Mouse (Mus musculus) heart, postnatal 25 days (tissue): ENCODE data around the gene Pnrc1. TPM values are rescaled to one million over a fixed set of nuclear protein-coding genes. Genes with fewer than 3 reads are reported as not detected.
A peak's percentile ranks its signal among the peaks of the same experiment; 100 is the strongest.
"Not testable (repeated sequence)": the region's sequence is repeated elsewhere in the genome, so short reads cannot be mapped to it uniquely, and the experiment has no call there.

Experiments used
- DNase-seq: peaks from one replicate; pipeline ENCODE4 v3.0.0; 2022; ENCODE audit warnings: low spot score
- intact Hi-C: fragments of 180-260 bp; cut with DNase I; formaldehyde crosslinking; loops from one replicate; pipeline ENCODE4 v1.15.1; 2025
- total RNA-seq, 2 experiments: library from RNA; stranded (reverse); gene quantifications; 2 replicates each; pipeline ENCODE4 v1.2.3; 2021

Pnrc1 gene
- total RNA-seq: 100 to 1,000 TPM; 126 to 127 TPM

DNA sequence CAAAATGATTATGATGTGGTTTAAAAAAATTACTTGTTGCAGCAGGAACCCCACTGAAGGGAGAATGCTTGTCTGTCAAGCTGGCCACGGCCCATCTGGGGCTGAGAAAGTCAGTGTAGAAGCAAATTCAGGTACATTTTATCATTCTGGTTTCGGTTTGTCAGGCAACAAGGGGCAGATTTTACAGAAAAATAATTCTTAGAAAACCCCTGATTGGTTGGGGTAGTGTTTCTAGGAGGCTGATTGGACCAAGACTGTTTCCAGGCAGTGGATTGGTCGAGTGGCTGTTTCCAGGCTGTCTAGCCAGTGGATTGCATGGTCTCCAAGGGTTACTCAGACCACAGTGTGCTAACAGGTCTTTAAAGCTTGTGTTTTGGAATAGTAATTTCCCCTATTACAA lies at the start of gene Pnrc1:
TSS of gene Pnrc1 (minus strand) at position 162 of the 400 bp plus-strand sequence.
- DNase-seq: peak; percentile 38
- intact Hi-C loops: no loop called here

DNA sequence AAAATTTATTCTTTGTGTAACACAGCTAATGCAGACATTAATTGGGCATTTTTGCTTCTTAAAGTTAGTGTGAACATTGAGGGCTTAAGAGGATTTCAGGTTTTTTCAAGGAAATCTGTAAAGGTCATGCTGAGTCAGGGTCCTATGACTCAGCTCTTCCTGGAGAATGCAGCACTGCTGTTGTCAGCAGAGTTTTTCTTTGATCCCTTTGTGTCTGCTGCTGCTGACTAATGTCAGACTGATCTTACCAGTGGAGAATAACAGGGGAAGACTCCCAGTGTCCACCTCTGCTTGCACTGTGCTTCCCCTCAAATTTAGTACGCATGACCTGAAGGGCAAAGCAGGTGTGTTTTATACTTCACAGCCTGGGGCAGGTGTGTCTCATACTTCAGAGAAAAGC lies 48.0 kb upstream of the Pnrc1 start:
- intact Hi-C loops: no loop called here
- no peak for DNase-seq

DNA sequence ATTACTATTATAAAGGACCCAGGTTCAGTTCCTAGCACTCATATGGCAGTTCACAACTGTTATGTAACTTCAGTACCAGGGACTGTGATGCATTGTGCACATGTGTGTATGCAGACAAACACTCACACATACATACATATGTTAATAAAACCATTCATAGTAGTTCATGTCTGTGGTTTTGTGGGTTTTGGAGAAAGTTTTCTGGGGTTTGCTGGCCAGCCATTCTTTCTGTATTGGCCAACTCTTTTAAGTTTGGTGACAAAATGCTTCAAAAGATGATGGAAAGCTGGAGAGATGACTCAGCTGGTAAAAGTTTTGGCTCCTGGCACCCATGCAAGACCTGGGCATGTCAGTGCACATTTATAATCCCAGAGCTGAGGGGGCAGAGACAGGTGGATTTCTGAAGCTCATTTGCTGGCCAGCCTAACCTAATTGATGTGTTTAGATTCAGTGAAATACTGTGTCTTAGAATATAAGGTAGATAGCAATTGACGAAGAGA lies 43.0 kb upstream of the Pnrc1 start:
- no peak for DNase-seq
- intact Hi-C loops: no loop called here

DNA sequence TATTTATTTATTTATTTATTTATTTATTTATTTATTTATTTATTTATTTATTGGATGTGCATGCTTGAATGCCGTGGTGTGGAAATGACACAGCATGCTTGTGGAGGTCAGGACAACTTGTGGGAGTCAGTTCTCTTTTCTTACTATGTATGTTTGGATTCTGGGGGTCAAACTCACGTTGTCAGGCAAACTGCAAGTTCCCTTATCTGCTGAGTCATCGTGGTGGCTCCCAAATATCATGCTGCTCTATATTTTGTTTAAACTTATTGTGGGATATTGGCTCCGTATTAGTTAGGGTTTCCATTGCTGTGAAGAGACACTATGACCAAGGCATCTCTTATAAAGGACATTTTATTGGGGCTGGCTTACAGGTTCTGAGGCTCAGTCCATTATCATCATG lies 41.2 kb upstream of the Pnrc1 start:
- DNase-seq: no peak
- intact Hi-C loops: no loop called here

DNA sequence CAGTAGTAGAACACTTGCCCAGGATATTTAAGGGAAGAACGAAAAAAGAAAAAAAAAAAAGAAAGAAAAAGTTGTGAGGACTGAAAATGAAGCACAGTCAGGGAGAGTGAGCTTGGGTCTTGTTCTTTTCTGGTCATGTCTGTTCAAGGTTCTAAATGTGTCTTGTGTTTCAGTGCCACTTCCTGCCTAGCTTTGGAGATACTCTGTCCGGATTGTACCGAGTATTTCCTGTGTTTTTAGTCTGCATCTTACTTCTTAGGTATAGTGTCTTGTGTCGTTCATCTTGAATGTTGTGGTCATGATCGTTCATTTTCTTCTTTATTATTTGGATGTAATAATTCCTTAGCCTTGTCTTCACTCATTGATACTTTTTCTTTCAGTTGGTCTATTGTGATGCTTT lies 25.9 kb upstream of the Pnrc1 start:
- intact Hi-C loops: no loop called here
- DNase-seq: no peak

DNA sequence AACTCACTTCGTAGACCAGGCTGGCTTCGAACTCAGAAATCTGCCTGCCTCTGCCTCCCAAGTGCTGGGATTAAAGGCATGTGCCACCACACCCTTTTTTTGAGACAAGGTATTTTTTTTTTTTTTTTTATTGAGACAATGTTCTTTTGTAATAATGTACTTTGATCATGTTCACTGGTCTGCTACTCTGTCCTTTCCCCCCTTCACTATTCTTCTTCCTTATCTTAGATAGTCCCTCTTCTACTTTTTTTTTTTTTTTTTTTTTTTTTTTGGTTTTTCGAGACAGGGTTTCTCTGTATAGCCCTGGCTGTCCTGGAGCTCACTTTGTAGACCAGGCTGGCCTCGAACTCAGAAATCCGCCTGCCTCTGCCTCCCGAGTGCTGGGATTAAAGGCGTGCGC lies 24.2 kb upstream of the Pnrc1 start:
- DNase-seq, intact Hi-C loops: not testable (repeated sequence)

DNA sequence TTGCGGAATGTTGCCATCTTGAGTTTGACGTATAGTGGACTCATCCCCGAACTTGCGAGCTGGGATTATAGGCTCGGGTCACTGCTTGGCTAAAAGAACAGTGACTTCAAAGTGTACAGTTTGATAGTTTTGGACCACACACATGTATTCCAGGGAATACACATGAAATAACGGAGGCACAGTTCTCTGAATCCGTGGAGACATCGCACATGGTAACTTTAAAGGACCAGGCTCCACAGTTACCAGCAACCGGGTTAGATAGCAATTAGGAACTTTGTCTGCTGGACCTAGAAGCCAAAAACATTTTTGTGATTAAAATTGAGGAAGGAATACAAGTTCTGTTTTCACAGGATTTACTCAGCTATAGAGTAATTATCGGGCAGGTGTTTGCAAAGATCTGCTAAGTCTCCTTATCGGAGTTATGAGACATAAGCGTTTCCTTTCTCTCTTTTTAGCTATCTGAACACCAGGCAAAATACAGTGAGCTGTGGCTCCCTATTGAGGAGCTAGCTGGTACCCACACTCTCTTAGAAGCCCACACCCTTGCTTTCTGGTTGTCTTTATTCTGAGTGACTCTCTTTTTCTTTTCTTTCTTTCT lies 21.0 kb upstream of the Pnrc1 start:
- DNase-seq: no peak
- intact Hi-C loops: no loop called here

DNA sequence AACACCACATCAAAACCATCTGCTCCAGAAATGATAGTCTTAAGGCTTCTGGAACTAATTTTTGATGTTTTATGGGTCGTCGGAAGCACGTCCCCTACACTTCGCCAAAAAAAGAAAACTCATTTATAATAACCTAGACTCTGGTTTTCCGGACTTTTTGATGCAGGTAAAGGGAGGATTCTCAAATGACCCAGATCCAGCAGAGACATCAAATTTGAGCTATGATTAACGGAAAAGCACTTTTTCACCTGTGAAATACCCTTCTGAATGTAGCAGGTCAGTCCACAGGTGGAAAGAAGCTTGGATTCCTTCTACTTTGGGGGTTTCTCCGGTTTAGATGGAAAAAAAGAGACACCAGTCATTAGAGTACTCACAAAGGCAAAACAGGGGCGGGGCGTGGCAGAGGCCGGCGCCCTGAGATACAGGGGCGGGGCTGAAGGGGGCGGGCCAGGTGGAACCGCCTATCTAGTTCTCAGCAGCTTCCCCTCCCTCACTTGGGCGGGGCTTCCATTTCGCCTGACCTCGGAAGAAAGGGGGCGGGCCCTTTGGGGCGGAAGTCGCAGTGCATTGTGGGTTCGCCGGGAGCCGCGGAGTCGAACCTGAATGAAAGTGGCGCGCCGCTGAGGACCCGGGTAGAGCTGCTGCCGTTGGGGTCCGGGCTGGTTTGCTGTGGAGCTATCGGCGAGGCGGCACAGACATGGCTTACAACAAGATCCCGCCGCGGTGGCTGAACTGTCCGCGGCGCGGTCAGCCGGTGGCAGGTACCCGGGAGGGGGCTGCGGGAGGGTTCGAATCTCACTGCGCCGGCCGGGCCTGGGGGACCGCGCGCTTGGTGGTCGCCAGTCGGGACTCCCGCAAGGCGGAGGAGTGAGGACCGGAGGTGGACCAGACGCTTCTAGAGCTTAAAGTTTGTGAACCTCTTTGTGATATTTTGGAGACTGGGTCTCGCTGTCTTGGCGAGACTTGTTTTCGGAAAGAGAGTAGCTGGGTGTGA lies 20.1 kb upstream of the Pnrc1 start, which contains the start of gene Rngtt:
TSS of gene Rngtt (plus strand) at position 548 of the 994 bp plus-strand sequence.
- intact Hi-C loops: no loop called here
- peak; percentile 91 for DNase-seq

DNA sequence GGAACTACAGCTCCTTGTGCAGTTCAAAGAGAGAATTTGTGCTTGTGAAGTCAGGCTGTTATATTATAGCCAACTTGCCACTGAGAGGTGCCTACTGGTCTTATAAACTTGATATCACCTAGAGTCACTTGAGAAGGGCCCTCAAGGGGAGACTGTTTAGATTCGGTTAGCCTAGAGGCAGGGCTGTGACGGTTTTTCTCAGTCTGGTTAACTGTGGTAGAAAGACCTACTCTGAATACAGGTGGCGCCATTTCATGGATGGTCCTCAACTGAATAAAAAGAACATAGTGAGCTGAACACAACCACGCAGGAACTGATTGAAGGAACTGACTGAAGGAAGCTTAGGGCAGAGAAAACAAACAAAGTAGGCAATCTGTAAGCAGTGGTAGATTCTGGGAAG lies 17.2 kb upstream of the Pnrc1 start:
- no peak for DNase-seq
- intact Hi-C loops: no loop called here

DNA sequence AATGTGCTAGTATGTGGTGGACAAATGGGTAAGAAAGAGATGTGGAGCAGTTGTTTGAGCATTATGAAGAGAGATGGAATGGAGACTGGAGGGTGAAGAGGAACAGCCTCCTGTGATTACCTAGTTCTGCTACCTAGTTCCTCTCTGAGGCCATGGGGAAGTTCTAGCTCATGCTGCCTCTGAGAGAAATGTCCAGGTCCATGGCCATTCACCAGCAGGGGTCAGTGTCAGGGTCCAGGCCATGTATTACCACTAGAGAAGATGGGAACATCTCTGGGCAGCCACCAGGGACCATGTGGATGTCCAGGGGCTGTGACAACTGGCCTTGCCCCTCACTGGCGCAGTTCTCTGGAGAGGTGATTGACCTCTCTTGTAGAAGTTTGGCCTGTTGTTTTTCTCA lies 13.1 kb upstream of the Pnrc1 start:
- intact Hi-C loops: no loop called here
- DNase-seq: no peak

DNA sequence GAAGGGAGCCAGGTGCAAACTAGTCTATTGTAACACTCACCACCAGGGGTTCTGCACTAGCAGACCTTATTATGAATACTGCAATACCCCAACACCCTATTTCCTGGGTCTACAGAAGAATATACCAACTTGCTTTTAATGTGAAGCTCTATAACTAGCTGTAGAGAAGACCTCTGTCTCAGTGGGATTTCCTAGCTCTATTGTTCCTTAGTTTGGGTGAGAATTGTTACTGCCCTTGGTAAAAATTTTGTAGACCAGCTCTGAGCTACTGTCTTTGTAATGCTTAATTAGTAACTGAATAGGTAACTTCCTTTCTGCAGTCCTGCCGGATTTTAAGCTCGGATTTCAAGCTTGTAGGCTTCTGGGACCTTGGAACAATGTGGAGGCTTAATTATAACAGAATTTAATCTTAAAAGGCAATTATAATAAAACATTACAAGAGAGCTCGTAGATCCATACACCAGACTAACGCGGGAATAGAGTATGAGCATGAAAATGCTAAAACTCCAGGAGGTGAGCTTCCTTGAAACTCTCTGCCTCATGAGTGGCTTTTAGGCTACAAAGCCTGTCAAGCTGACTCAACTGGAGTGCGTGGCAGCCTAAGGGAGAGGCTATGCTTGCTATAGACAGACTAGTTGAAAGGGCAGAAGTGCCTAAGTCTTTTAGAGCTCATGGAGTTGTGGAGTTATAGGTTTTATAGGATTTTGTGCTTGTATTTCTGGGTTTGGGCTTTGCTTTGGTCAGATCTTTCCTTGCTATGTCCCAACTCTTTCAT lies 11.1 kb upstream of the Pnrc1 start:
- DNase-seq, intact Hi-C loops: not testable (repeated sequence)

DNA sequence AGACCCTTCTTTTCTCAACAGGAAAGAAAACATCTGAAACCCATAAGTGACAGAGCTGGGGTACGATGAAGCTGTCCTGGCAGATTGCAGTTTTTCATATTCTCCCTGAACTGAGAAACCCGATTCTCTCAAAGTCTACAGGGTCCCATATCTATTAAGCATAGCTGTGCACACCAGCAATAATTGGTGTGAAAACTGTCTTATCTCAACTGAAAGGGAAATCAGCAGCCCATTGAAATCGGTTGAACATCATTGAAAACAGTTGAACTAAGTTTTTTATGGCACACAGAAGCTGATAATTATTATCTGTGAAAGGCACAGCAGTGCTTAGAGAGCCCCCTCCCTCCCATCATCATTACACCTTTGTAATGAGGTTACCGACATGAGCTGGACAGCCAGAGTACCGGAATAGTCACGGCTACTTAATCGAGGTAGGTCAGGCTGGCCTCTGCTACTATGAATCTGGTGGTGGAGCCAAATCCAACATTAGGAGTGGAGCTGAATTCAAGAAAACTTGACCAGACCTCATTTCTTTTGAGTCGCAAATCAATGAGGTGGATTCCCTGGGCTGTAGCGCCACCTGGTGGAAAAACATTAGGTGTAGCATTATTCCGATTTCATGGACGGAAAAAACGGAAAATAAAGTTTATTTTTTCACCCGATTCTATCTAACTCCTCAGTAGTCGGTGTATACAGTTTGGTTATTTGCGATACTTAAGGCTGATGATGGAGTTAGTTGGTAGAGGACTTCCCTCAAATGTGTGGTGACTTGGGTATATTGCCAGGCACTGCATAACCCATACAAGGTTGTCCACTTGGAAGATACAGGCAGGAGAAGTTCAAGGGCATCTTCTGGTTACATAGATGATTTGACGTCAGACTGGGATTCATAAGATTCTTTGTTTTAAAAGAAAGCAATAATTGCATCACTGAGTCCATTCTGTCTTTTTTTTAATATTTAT lies 2.7 kb upstream of the Pnrc1 start:
- intact Hi-C loops: loop anchor here (1.0 to 2.0 kb wide), 4 partner anchors 46 to 167 kb away; partner anchors contain the start of gene Srsf12
- DNase-seq: peak; percentile 9

DNA sequence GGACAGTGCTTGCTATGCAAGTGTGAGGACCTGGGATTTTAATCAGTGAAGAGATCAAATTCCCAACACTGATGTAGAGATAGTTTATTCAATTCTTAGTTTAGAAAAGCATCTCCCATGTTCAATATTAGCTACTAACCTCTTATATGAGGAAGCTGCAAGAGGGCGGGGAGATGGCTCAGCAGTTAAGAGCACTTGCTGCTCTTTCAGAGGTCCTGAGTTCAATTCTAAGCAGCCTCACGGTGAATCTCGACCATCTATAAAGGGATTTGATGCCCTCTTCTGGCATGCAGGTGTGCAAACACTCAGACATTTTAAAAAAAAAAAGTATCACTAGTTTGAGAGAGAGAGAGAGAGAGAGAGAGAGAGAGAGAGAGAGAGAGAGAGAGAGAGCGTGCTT lies 915 bp upstream of the Pnrc1 start:
- intact Hi-C loops: no loop called here
- no peak for DNase-seq

DNA sequence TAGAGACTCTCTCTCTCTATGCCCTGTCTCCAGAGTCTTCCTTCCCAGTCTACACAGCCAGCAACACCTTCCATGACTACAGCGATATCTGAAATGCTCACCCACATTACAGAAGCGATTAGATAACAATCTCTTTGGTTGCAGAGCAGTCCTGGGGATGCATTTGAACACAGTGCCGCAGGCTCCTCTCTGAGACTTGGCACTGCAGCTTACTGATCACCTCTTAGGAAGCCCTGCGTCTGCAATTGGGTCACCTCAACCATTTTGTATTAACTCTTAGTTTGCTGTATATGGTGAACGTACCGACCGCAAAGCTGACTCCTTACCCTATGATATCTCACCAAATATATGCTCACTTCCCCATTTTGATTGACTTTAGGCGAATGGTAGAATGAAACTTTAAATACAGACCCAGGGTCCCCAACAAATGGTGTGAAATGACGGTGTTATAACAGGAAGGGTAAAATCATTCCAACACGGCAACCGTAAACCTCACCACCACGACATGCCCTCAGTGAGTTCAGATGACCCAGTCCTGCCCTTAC lies 785 bp downstream of the Pnrc1 start:
- no peak for DNase-seq
- intact Hi-C loops: loop anchor here (10.0 kb wide), 1 partner anchor 484 kb away; the partner anchor contains the start of gene Lyrm2

DNA sequence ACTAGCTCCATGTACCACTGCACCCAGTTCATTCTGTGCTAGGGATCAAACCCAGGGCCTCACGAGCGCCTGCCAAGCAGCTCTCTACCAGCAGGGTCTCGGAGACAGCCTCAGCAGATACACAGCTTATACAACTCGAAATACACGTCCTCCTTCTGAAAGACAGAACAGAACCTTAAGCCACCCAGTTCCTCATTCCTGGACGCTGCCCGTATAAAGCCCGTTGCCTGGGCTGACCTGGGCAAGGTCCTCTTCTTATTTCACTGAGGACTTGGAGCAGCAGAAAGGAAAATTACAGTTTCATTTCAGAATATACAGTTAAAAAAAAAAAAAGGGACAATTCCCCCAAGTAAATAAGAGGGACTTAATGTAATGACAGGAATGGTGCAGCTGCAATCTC lies 4.5 kb downstream of the Pnrc1 start:
- intact Hi-C loops: loop anchor here (10.0 kb wide), 1 partner anchor 481 kb away; the partner anchor contains the start of gene Lyrm2
- DNase-seq: no peak

DNA sequence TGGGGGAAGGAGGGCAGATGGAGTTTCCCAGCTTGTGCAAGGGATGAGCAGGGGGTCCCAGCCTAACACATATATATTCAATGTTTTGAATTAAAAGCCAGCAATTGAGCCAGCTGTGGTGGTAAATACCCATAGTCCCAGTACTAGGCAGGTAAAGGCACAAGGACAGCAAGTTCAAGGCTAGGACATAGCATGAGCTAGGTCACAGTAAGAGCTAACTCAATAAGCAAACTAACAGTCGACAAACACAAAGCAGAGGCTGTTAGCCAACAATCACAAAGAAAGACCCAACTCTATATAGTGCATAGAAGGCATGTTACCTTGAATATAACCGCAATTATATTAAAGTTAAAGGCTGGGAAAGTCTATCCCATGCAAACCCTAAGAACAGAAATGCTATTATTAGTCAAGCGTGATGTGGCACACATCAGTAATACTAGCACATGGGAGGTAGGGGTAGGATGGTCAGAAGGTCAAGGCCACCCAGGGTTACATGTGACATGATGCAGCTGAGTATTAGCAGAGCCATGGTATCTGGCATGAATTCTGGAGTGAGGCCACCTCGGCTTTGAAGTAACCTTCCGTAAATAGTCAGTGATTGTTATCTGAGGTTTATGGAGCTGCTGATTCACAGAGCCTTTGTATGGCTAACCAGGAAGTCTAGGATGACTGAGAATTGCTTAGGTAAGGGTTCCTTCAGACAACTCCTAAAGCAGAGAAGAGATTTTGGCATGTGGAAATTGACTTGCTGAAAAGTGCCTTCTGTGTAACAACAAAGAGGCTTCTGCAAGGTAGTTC lies 5.7 kb downstream of the Pnrc1 start:
- no peak for DNase-seq
- intact Hi-C loops: loop anchor here (10.0 kb wide), 1 partner anchor 479 kb away; the partner anchor contains the start of gene Lyrm2

DNA sequence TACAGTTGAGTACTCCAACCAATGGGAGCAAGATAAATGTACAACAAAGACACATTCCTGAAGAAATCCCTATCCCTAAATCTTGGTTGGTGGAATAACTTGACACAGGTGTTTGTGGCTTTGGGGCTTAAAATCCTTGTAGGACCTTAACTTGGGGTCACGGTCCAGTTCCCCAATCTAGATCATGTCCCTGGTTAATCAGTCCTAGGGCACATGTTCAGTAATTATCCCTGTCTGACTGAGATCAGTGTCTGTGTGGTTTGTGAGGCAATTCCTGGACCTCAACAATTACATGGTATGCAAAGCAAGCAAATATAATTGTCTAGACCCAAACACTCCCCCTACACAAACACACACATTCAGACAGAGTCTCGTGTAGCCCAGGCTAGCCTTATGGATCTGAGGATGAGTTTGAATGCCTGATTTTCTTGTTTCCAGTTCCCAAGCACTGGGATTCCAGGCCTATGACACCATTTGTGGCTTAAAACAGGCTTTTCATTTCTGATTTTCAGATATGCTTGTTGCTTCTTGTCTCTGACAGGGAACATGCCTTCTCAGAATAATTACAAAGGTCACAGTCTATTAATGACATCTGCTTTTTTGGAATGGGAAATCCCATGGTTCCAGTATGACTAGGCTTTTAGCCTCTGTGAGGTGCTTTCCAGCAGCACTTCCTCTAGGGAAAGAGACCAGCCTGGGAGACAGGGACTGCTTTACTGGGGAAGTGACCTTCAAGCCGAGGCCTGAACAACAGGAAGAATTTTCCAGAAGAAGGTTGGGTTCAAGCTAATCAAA lies 7.9 kb downstream of the Pnrc1 start:
- no peak for DNase-seq
- intact Hi-C loops: loop anchor here (10.0 kb wide), 1 partner anchor 477 kb away; the partner anchor contains the start of gene Lyrm2
